Mouse (Mus musculus) midbrain, embryonic 10.5 days (tissue): Measurements from ENCODE around the gene Sfxn2. TPM values are rescaled to one million over a fixed set of nuclear protein-coding genes. Genes with fewer than 3 reads are reported as not detected.

Experiments used
- DNase-seq: peaks from one replicate; pipeline ENCODE4 v3.0.0-alpha.2; 2017; ENCODE audit warnings: low spot score
- H3K27ac ChIP-seq: fragments of 300-500 bp; sonication (generic); replicated peaks from 2 replicates; pipeline ENCODE4 v1.5.1; 2016; ENCODE audit warnings: mild to moderate bottlenecking
- H3K27me3 ChIP-seq: fragments of 300-500 bp; sonication (generic); 2 replicates; pipeline ENCODE4 v1.6.1; 2016; ENCODE audit warnings: low read depth, mild to moderate bottlenecking; ENCODE audit not compliant: poor library complexity, severe bottlenecking
- H3K36me3 ChIP-seq: fragments of 300-500 bp; sonication (generic); 2 replicates; pipeline ENCODE4 v1.6.1; 2016; ENCODE audit warnings: mild to moderate bottlenecking, moderate library complexity
- H3K4me1 ChIP-seq: fragments of 300-500 bp; sonication (generic); 2 replicates; pipeline ENCODE4 v1.6.1; 2016
- H3K4me3 ChIP-seq: fragments of 300-500 bp; sonication (generic); 2 replicates; pipeline ENCODE4 v1.5.1; 2016; ENCODE audit warnings: mild to moderate bottlenecking, moderate library complexity
- H3K9me3 ChIP-seq: fragments of 300-500 bp; sonication (generic); replicated peaks from 2 replicates; pipeline ENCODE4 v1.6.1; 2016; ENCODE audit warnings: mild to moderate bottlenecking
- WGBS: fragments of 180-500 bp; shearing (Covaris S2); methylation state at CpG from one replicate; pipeline ENCODE4 v1.1.7; 2016; 5-methylcytosine and 5-hydroxymethylcytosine counted together
- polyA plus RNA-seq: library from polyadenylated mRNA; unstranded; fragments of >200 nt; fragmentation: Nextera tagmentation; extraction: Ambion mirVana; gene quantifications from 2 replicates; pipeline ENCODE4 v1.2.1, GENCODE M21; 2016

Gene Sfxn2
- polyA plus RNA-seq, 1 experiment from 2014 or later: 18.1 TPM

DNA sequence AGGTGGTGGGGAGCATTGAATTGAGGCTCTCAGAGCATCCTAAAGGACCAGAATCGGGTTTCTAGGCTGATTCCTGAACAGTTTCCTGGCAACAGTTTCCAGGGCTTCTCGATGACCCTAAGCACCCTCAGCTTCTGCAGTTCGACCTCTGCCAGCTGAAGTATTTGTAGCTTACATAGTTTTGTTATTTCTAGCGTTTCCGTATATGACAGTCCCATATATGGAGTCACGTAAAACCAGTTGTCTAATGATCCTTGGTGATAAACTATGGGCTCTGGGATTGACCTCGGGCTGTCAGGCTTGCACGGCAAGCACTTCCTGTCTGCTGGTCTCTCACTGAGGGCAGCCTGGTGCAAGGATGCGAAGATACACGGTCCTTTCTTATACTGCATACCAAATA lies 52.4 kb downstream of the Sfxn2 start:
- Histone ChIP-seq H3K4me3 (no peak overlapping the region), H3K27ac (no peak overlapping the region), H3K4me1 (peaks cover 83% of the 10 kb centered on the region), H3K36me3 (peaks cover 23% of the 10 kb centered on the region), H3K9me3 (no peaks in the 10 kb centered on the region), H3K27me3 (no peaks in the 10 kb centered on the region)
- DNase-seq: no peak
- WGBS: 76% methylated on average over 10 of the region's 10 CpGs

DNA sequence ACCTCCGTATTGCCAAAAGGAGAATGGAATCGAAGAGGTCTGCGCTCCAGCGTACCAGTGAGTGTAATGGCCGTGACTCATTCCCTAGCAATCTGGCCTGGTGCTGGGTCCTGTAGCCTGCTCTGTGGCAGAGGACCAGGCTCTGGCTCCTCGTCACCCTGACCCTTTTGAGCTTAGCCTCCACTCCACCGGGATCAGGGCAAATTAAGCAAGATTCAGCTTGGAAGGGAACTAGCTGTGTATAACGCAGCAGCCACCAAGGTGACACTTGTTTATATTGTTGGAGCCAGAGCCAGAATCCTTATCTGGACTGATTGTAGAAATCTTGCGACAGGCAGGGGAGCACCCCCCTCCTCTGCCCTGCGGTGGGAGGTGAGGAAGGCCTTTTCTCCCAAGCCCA lies 55.2 kb downstream of the Sfxn2 start:
- H3K36me3 ChIP-seq: peaks cover 31% of the 10 kb centered on the region
- no peaks in the 10 kb centered on the region for H3K9me3 ChIP-seq
- H3K4me3 ChIP-seq: no peak overlapping the region
- H3K27me3 ChIP-seq: no peaks in the 10 kb centered on the region
- 84% methylated on average over 10 of the region's 10 CpGs for WGBS
- peaks cover 61% of the 10 kb centered on the region for H3K4me1 ChIP-seq
- peak overlapping the region; percentile 73 for H3K27ac ChIP-seq
- no peak for DNase-seq

DNA sequence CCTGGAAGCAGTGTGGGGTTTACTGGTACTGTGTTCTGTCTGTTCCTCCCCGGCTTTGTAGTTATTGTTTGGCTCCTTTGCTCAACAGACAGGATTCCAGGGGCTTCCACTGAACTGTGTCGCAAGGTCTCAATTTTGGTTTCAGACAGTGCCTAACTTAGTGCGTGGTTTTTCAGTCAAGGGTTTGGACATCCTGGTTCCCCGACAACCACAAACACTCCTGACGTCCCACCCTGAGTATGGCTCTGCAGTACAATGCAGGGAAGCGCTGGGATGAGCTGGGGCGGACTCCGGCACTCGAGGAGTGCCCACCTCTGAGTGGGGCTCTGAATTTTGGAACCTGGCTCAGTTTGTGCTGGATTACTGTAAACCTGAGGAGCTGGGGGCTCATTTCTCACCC lies 56.6 kb downstream of the Sfxn2 start:
- H3K4me1 ChIP-seq: peaks cover 48% of the 10 kb centered on the region
- H3K4me3 ChIP-seq: no peak overlapping the region
- H3K9me3 ChIP-seq: no peaks in the 10 kb centered on the region
- H3K36me3 ChIP-seq: peaks cover 37% of the 10 kb centered on the region
- no peak for DNase-seq
- peak overlapping the region; percentile 3; the same call in 1 of the 2 replicates for H3K27ac ChIP-seq
- 75% methylated on average over 9 of the region's 9 CpGs for WGBS
- no peaks in the 10 kb centered on the region for H3K27me3 ChIP-seq

DNA sequence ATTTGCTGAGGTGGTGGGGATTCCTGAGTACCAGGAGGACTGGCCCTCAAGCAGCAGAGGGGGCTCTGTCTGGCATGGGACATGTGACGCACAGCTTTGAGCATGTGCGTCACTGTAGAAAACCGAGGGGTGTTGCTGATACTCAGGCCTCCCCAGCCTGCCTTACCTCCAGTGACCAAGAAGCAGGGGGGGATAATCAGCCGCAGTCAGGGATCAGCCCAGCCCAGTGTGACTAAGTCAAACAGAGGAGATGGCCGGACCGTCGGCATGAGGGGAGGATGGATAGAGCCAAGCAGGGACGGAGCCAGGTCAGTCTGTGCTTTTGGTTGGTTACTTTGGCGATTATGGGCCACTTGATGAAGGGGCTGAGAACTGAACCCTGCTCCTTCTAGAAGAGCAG lies 58.5 kb downstream of the Sfxn2 start:
- no peak for DNase-seq
- no peaks in the 10 kb centered on the region for H3K27me3 ChIP-seq
- WGBS: 76% methylated on average over 9 of the region's 9 CpGs
- peaks cover 25% of the 10 kb centered on the region for H3K36me3 ChIP-seq
- H3K9me3 ChIP-seq: no peaks in the 10 kb centered on the region
- H3K4me1 ChIP-seq: peaks cover 56% of the 10 kb centered on the region
- no peak overlapping the region for H3K27ac ChIP-seq
- H3K4me3 ChIP-seq: no peak overlapping the region

DNA sequence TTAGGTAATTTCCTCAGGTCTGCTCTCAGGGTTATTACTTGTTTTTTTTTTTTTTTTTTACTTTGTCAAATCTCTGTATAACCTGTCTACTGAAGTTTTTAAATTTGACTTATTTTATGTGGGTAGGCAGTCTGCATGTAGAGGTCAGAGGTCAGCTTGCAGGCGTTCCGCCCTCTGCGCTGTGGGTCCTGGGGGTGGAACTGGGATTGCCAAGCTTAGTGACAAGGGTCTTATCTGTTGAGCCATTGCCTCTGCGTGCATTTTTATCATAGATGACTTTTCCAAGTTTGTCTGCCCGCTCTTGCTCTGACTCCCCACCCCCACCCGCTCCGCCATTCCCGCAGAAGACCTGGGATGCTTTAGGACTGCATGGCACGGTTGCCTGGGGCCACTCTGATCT lies 62.6 kb downstream of the Sfxn2 start:
- Histone ChIP-seq H3K4me1 (peaks cover 36% of the 10 kb centered on the region), H3K36me3 (peaks cover 51% of the 10 kb centered on the region), H3K27me3 (no peaks in the 10 kb centered on the region), H3K4me3 (no peak overlapping the region), H3K9me3 (no peaks in the 10 kb centered on the region), H3K27ac (0 out of 2 replicates have a peak overlapping the region, but pooled peaks have one; percentile 0)
- DNase-seq: no peak
- WGBS: 71% methylated on average over 9 of the region's 9 CpGs

DNA sequence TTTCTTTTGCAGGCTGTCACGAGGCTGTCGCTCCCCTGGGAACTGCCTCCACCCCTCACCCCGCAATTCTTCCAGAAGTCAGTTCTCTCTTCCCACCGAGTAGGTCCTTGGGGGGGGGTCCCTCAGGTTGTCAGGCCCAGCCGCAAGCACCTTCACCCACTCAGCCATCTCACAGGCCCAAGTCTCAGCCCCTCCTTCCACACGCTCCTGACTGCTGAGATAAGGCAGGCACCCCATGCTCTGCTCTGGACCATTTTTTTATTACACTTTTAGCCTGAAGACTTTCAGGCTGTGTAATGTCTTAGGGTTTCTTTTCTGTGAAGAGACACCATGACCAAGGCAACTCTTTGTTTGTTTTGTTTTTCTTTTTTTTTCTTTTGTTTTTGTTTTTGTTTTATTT lies 64.4 kb downstream of the Sfxn2 start:
- peaks cover 49% of the 10 kb centered on the region for H3K4me1 ChIP-seq
- no peaks in the 10 kb centered on the region for H3K9me3 ChIP-seq
- no peak overlapping the region for H3K4me3 ChIP-seq
- peaks cover 49% of the 10 kb centered on the region for H3K36me3 ChIP-seq
- no peak for DNase-seq
- 92% methylated on average over 6 of the region's 6 CpGs for WGBS
- no peak overlapping the region for H3K27ac ChIP-seq
- H3K27me3 ChIP-seq: no peaks in the 10 kb centered on the region

DNA sequence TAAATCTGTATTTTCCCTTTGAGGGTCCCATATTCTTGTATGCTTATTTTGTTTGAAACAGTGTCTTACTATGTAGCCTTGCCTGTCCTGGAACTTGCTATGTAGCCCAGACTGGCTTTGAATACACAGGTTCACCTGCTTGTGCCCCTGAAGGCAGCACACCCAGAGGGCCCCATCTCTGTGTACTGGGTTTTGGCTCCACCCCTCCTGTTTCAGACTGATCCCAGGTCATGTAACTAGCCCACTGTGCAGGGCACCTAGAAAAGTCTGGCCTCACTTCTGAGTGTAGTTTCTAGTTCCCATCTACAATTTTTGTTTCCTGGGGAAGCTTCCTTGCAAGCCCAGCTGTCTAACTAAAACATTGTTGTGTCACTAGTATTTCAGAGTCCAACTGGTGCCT lies 65.9 kb downstream of the Sfxn2 start:
- Histone ChIP-seq H3K4me3 (no peak overlapping the region), H3K27ac (no peak overlapping the region), H3K27me3 (no peaks in the 10 kb centered on the region), H3K36me3 (peaks cover 44% of the 10 kb centered on the region), H3K9me3 (no peaks in the 10 kb centered on the region), H3K4me1 (peaks cover 60% of the 10 kb centered on the region)
- no peak for DNase-seq

DNA sequence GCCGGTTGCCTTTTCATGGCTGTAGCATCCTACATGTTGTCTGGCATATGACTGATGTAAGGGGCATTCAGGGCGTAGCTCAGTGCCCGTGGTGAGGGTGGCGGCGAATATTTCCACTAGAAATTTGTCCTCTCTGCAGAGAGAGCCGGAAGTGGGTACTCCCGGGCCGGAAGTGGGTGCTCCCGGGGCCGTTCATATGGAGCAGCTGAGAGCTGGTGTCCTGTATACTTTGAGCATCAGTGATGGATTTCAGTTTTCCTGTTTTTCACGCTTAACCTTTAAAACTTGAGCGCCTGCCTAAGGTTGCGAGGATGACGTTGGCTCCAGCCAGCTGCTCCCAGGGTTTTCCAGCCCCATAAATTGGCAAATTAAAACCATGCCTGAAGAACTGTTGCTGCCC lies 66.3 kb downstream of the Sfxn2 start:
- Histone ChIP-seq H3K36me3 (peaks cover 43% of the 10 kb centered on the region), H3K4me3 (no peak overlapping the region), H3K4me1 (peaks cover 65% of the 10 kb centered on the region), H3K27me3 (no peaks in the 10 kb centered on the region), H3K27ac (no peak overlapping the region), H3K9me3 (no peaks in the 10 kb centered on the region)
- no peak for DNase-seq
- WGBS: 95% methylated on average over 14 of the region's 14 CpGs

DNA sequence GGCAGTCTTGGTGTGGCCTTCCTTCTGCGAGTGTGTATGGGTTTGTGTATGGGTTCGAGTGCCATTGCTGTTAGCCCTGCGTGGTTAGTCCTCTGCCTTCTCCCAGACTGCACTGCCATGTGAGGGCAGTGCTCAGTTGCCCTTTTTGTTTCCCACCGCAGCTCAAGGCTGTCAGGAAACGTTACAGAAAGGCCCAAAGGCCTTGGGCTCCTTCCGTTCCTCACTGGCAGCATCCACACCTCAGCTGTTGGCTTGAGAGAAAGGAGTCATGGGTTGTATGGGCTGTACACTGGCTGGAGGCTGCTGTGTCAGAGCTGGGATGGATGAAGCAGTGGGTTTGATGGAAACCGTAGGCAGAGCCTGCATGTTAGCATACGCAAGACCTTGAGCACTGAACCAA lies 67.6 kb downstream of the Sfxn2 start:
- Histone ChIP-seq H3K36me3 (peaks cover 48% of the 10 kb centered on the region), H3K4me1 (peaks cover 67% of the 10 kb centered on the region), H3K4me3 (no peak overlapping the region), H3K27me3 (no peaks in the 10 kb centered on the region), H3K9me3 (no peaks in the 10 kb centered on the region), H3K27ac (no peak overlapping the region; the same call in none of the 2 replicates)
- 90% methylated on average over 8 of the region's 8 CpGs for WGBS
- no peak for DNase-seq

DNA sequence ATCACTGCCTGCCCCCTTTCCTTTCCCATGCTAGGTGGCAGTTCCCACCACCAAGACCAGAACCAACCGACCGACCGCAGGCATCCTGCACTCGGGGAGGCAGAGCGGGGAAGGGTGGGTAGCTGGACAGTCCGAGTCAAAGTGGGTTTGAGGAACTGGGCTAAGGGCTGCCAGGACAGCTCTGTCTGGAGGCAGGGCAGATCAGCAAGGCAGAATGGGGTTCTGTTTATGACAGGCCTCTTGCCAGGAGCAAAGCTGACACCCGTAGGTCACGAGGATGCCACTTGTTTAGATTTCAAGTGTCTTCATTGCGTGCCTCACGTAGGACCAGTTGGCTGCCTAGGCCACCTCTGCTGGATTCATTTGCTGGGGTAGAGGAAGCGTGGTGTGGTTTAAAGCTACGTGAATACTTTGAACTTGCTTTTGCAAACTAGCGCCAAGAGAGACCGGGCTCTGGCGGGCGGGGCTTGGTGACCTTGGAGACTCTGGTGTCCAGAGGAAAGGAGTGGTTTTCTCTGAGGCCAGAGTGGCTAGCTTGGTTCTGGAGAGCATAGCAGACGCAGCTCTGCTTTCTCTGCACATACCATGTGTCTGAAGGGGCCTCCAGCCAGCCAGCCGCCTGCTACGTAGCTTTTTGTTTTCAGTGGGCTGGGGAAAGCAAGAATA lies 68.4 kb downstream of the Sfxn2 start:
- peaks cover 56% of the 10 kb centered on the region for H3K36me3 ChIP-seq
- no peak for DNase-seq
- WGBS: 85% methylated on average over 19 of the region's 19 CpGs

DNA sequence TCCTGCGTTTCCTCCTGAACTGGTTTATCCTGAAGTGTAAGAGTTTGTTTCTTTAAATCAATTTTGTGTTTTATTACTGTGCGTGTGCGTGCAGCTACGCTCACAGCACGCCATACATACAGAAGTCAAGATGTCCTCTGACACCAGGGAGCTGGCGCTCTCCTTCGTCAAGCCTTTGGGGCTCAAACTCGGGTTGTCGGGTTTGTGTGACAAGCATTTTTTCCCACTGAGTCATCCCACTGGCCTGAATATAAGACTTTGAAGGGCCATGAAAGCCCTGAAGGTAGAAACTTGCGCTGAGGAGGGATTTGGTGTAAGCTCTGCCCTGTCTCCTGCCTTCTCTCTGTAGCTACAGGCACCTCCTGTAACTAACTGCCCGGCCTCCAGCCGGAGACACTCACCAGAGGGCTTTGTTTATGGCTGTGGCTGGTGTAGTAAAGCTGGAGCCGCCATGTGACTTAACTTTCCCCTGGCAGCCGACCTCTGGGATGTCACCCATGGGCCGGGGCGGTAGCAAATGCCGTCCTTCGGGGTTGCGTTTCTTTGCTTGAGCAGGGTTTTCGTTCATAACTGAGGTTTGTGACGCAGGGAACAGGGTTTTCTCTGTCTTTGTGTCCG lies 69.1 kb downstream of the Sfxn2 start:
- H3K4me3 ChIP-seq: no peak overlapping the region
- no peaks in the 10 kb centered on the region for H3K27me3 ChIP-seq
- H3K36me3 ChIP-seq: peaks cover 59% of the 10 kb centered on the region
- WGBS: 85% methylated on average over 22 of the region's 22 CpGs
- peak overlapping the region; percentile 68 for H3K27ac ChIP-seq
- no peak for DNase-seq
- H3K4me1 ChIP-seq: peaks cover 64% of the 10 kb centered on the region
- no peaks in the 10 kb centered on the region for H3K9me3 ChIP-seq

More for the DNA sequence above, 68.4 kb downstream of the Sfxn2 start:
- no peaks in the 10 kb centered on the region for H3K27me3 ChIP-seq
- H3K4me1 ChIP-seq: peaks cover 65% of the 10 kb centered on the region
- no peaks in the 10 kb centered on the region for H3K9me3 ChIP-seq
- peak overlapping the region; percentile 68 for H3K27ac ChIP-seq
- H3K4me3 ChIP-seq: no peak overlapping the region

DNA sequence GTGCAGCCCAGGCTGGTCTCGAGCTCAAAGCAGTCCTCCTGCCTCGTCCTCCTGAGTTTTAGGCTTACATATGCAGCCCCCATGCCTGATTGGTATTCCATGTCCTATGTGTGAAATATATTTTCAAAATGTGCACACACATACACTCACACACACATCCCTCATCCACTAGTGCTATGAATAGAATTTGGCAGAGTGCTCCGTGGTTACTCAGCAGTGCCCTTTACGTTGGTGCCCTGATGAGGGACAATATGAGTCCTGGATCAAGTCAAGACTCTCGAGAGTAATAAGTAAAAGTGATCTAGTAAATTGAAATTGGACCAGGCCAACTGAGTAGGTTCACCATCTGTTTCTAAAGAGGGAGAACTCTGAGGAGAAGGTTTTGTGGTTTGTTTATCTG lies 70.1 kb downstream of the Sfxn2 start:
- H3K36me3 ChIP-seq: peaks cover 58% of the 10 kb centered on the region
- no peaks in the 10 kb centered on the region for H3K9me3 ChIP-seq
- peaks cover 60% of the 10 kb centered on the region for H3K4me1 ChIP-seq
- WGBS: 92% methylated on average over 5 of the region's 5 CpGs
- no peaks in the 10 kb centered on the region for H3K27me3 ChIP-seq
- H3K4me3 ChIP-seq: no peak overlapping the region
- no peak overlapping the region for H3K27ac ChIP-seq
- no peak for DNase-seq

DNA sequence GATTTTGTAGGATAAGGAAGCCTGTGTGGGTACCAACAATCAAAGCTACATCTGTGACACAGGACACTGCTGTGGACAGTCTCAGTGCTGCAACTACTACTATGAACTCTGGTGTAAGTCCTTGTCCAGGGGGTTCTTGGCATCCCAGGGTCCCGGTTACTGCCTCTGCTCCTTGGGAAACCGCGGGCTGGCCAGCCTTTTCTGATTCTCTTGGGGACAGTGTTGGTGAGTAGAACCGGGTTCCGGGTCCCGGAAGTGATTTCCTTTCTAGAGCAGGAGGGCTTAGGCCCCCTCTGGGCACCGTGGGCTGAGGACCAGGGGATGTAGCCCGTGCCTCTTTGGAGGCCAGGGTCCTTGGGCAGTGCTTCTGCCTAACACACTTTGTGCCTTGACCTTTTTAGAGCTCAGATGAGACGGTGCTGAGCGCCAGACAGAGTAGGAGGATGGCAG lies 71.2 kb downstream of the Sfxn2 start:
- Histone ChIP-seq H3K27me3 (no peaks in the 10 kb centered on the region), H3K36me3 (peaks cover 57% of the 10 kb centered on the region), H3K27ac (peak overlapping the region; percentile 42), H3K4me1 (peaks cover 60% of the 10 kb centered on the region), H3K9me3 (no peaks in the 10 kb centered on the region), H3K4me3 (no peak overlapping the region)
- no peak for DNase-seq
- 75% methylated on average over 10 of the region's 10 CpGs for WGBS
